Mouse (Mus musculus) megakaryocyte, adult 5-6 weeks (primary cell): ENCODE measurements around the gene Rnh1. TPM values are rescaled to one million over a fixed set of nuclear protein-coding genes. Genes with fewer than 3 reads are reported as not detected.

ENCODE experiments used
- ATAC-seq: 2 replicates; pipeline ENCODE4 v1.8.0; 2016; ENCODE audit warnings: mild to moderate bottlenecking, inconsistent platforms; ENCODE audit not compliant: poor library complexity, severe bottlenecking
- total RNA-seq, 2 experiments: library from RNA; stranded (forward) in 1 of 2; stranded (reverse) in 1 of 2; fragments of 153-499, 151-499 nt in 1 of 2; fragments of 221-1000, 200-1000 nt in 1 of 2; gene quantifications; 2 replicates each; pipeline versions ENCODE4 v1.2.3 to v1.2.4; 2015 to 2017

Rnh1 gene
- total RNA-seq, 2 experiments from 2014 or later, result 86.8 to 94.3 TPM

GRCm38 (mm10) chr7:141120605-141121004, 52.1 kb downstream of the Rnh1 start:
- no peak for ATAC-seq

GRCm38 (mm10) chr7:141119487-141119886, 53.2 kb downstream of the Rnh1 start:
- no peak for ATAC-seq

GRCm38 (mm10) chr7:141117636-141118035, 55.0 kb downstream of the Rnh1 start, which contains the start of gene Ano9:
Ano9 (minus strand) TSS chr7:141117806.
- no peak for ATAC-seq

- ATAC-seq, result no peak
These were observed 56.8 kb downstream of the Rnh1 start for GRCm38 (mm10) chr7:141115874-141116273.

Other genes starting within 250 kb of the Rnh1 start
- 8.7 and 9.3 TPM in 2 replicates for gene Pgghg, start 231.5 kb downstream of the Rnh1 start, total RNA-seq (2015)
- 7.8 and 10.2 TPM in 2 replicates for gene Pgghg, start 231.5 kb downstream of the Rnh1 start, total RNA-seq (2017)
- gene Ifitm5, start 222.6 kb downstream of the Rnh1 start, total RNA-seq (2015), result 0.78 and 2.3 TPM in 2 replicates
- gene Ifitm5, start 222.6 kb downstream of the Rnh1 start, total RNA-seq (2017), result 1.3 TPM in 1 of 2 replicates, not detected in the other
- gene Gm45717, start 216.9 kb downstream of the Rnh1 start, total RNA-seq (2015), result not detected in 2 replicates
- gene Gm45717, start 216.9 kb downstream of the Rnh1 start, total RNA-seq (2017), result 0.88 TPM in 1 of 2 replicates, not detected in the other
- gene Ifitm2, start 216.9 kb downstream of the Rnh1 start, total RNA-seq (2015), result 773 and 813 TPM in 2 replicates
- 401 and 447 TPM in 2 replicates for gene Ifitm2, start 216.9 kb downstream of the Rnh1 start, total RNA-seq (2017)
- gene Ifitm1, start 205.6 kb downstream of the Rnh1 start, total RNA-seq (2015), result 110 and 111 TPM in 2 replicates
- 48.4 and 56.3 TPM in 2 replicates for gene Ifitm1, start 205.6 kb downstream of the Rnh1 start, total RNA-seq (2017)
- 2,002 and 2,201 TPM in 2 replicates for gene Ifitm3, start 162.1 kb downstream of the Rnh1 start, total RNA-seq (2015)
- 715 and 839 TPM in 2 replicates for gene Ifitm3, start 162.1 kb downstream of the Rnh1 start, total RNA-seq (2017)
- gene Ifitm6, start 154.9 kb downstream of the Rnh1 start, total RNA-seq (2015), result 1,773 and 2,031 TPM in 2 replicates
- gene Ifitm6, start 154.9 kb downstream of the Rnh1 start, total RNA-seq (2017), result 1,518 and 1,657 TPM in 2 replicates
- not detected in 2 replicates for gene Gm17387, start 143.7 kb downstream of the Rnh1 start, total RNA-seq (2015)
- gene Gm17387, start 143.7 kb downstream of the Rnh1 start, total RNA-seq (2017), result not detected in 2 replicates
- 1.5 and 3.0 TPM in 2 replicates for gene B4galnt4, start 111.8 kb downstream of the Rnh1 start, total RNA-seq (2015)
- 1.7 and 2.5 TPM in 2 replicates for gene B4galnt4, start 111.8 kb downstream of the Rnh1 start, total RNA-seq (2017)
- gene Pkp3, start 94.6 kb downstream of the Rnh1 start, total RNA-seq (2015), result 6.7 and 9.7 TPM in 2 replicates
- gene Pkp3, start 94.6 kb downstream of the Rnh1 start, total RNA-seq (2017), result 3.8 and 6.1 TPM in 2 replicates
- gene Sigirr, start 72.3 kb downstream of the Rnh1 start, total RNA-seq (2015), result 7.5 and 9.3 TPM in 2 replicates
- 7.7 and 8.2 TPM in 2 replicates for gene Sigirr, start 72.3 kb downstream of the Rnh1 start, total RNA-seq (2017)
- not detected in 2 replicates for gene Ano9, start 55.1 kb downstream of the Rnh1 start, total RNA-seq (2015)
- not detected in 2 replicates for gene Ano9, start 55.1 kb downstream of the Rnh1 start, total RNA-seq (2017)
- gene Ptdss2, start 50.5 kb downstream of the Rnh1 start, total RNA-seq (2015), result 7.1 and 10.2 TPM in 2 replicates
- gene Ptdss2, start 50.5 kb downstream of the Rnh1 start, total RNA-seq (2017), result 1.9 and 2.6 TPM in 2 replicates
- 29.0 and 40.0 TPM in 2 replicates for gene Hras, start 21.1 kb upstream of the Rnh1 start, total RNA-seq (2015)
- gene Hras, start 21.1 kb upstream of the Rnh1 start, total RNA-seq (2017), result 20.7 and 27.1 TPM in 2 replicates
- 2.1 and 2.2 TPM in 2 replicates for gene Lrrc56, start 21.3 kb upstream of the Rnh1 start, total RNA-seq (2015)
- 1.3 and 4.3 TPM in 2 replicates for gene Lrrc56, start 21.3 kb upstream of the Rnh1 start, total RNA-seq (2017)
- gene Lmntd2, start 41.2 kb upstream of the Rnh1 start, total RNA-seq (2015), result 0.36 TPM in 1 of 2 replicates, not detected in the other
- gene Lmntd2, start 41.2 kb upstream of the Rnh1 start, total RNA-seq (2017), result 0.04 TPM in 1 of 2 replicates, not detected in the other
- 3.9 and 4.1 TPM in 2 replicates for gene Rassf7, start 43.0 kb upstream of the Rnh1 start, total RNA-seq (2015)
- gene Rassf7, start 43.0 kb upstream of the Rnh1 start, total RNA-seq (2017), result 2.2 and 4.1 TPM in 2 replicates
- 42.8 and 48.9 TPM in 2 replicates for gene Phrf1, start 55.9 kb upstream of the Rnh1 start, total RNA-seq (2015)
- gene Phrf1, start 55.9 kb upstream of the Rnh1 start, total RNA-seq (2017), result 48.7 and 63.5 TPM in 2 replicates
- gene Irf7, start 93.6 kb upstream of the Rnh1 start, total RNA-seq (2015), result 42.6 and 50.5 TPM in 2 replicates
- gene Irf7, start 93.6 kb upstream of the Rnh1 start, total RNA-seq (2017), result 60.6 and 65.6 TPM in 2 replicates
- not detected in 2 replicates for gene Cdhr5, start 103.9 kb upstream of the Rnh1 start, total RNA-seq (2015)
- gene Cdhr5, start 103.9 kb upstream of the Rnh1 start, total RNA-seq (2017), result not detected in 2 replicates
- not detected in 2 replicates for gene Sct, start 106.3 kb upstream of the Rnh1 start, total RNA-seq (2015)
- not detected in 2 replicates for gene Sct, start 106.3 kb upstream of the Rnh1 start, total RNA-seq (2017)
- not detected in 2 replicates for gene Drd4, start 119.1 kb upstream of the Rnh1 start, total RNA-seq (2015)
- not detected in 2 replicates for gene Drd4, start 119.1 kb upstream of the Rnh1 start, total RNA-seq (2017)
- gene Deaf1, start 154.8 kb upstream of the Rnh1 start, total RNA-seq (2015), result 36.1 and 36.5 TPM in 2 replicates
- gene Deaf1, start 154.8 kb upstream of the Rnh1 start, total RNA-seq (2017), result 11.4 and 14.6 TPM in 2 replicates
- gene Tmem80, start 154.9 kb upstream of the Rnh1 start, total RNA-seq (2015), result 11.8 and 12.0 TPM in 2 replicates
- gene Tmem80, start 154.9 kb upstream of the Rnh1 start, total RNA-seq (2017), result 6.0 and 8.7 TPM in 2 replicates
- gene Eps8l2, start 166.0 kb upstream of the Rnh1 start, total RNA-seq (2015), result not detected in 2 replicates
- not detected in 2 replicates for gene Eps8l2, start 166.0 kb upstream of the Rnh1 start, total RNA-seq (2017)
- 197 and 213 TPM in 2 replicates for gene Taldo1, start 219.3 kb upstream of the Rnh1 start, total RNA-seq (2015)
- gene Taldo1, start 219.3 kb upstream of the Rnh1 start, total RNA-seq (2017), result 795 and 884 TPM in 2 replicates
- 22.8 and 26.4 TPM in 2 replicates for gene Gatd1, start 241.3 kb upstream of the Rnh1 start, total RNA-seq (2015)
- gene Gatd1, start 241.3 kb upstream of the Rnh1 start, total RNA-seq (2017), result 12.9 and 13.1 TPM in 2 replicates